Mouse (Mus musculus) midbrain, embryonic 13.5 days (tissue): ENCODE measurements around the gene Adipoq. TPM values are rescaled to one million over a fixed set of nuclear protein-coding genes. Genes with fewer than 3 reads are reported as not detected.

Experiments used
- ATAC-seq: fragments of 200-750 bp; cut with Nextera tagmentation; 2 replicates; pipeline ENCODE4 v1.8.0; 2017; ENCODE audit warnings: mild to moderate bottlenecking, moderate TSS enrichment, moderate library complexity
- H3K27ac ChIP-seq: fragments of 300-500 bp; sonication (generic); 2 replicates; pipeline ENCODE4 v1.5.1; 2015; ENCODE audit warnings: inconsistent platforms, mild to moderate bottlenecking, moderate library complexity
- H3K27me3 ChIP-seq: fragments of 300-500 bp; sonication (generic); 2 replicates; pipeline ENCODE4 v1.6.1; 2015; ENCODE audit warnings: mild to moderate bottlenecking, inconsistent platforms
- H3K36me3 ChIP-seq: fragments of 300-500 bp; sonication (generic); 2 replicates; pipeline ENCODE4 v1.6.1; 2015; ENCODE audit warnings: mild to moderate bottlenecking, inconsistent platforms
- H3K4me1 ChIP-seq: fragments of 300-500 bp; sonication (generic); replicated peaks from 2 replicates; pipeline ENCODE4 v1.6.1; 2015; ENCODE audit warnings: inconsistent platforms
- H3K4me2 ChIP-seq: fragments of 300-500 bp; sonication (generic); replicated peaks from 2 replicates; pipeline ENCODE4 v1.6.1; 2015; ENCODE audit warnings: moderate library complexity, mild to moderate bottlenecking, inconsistent platforms
- H3K4me3 ChIP-seq: fragments of 300-500 bp; sonication (generic); replicated peaks from 2 replicates; pipeline ENCODE4 v1.5.1; 2015; ENCODE audit warnings: mild to moderate bottlenecking, inconsistent platforms
- H3K9ac ChIP-seq: fragments of 300-500 bp; sonication (generic); replicated peaks from 2 replicates; pipeline ENCODE4 v1.6.1; 2015; ENCODE audit warnings: mild to moderate bottlenecking, inconsistent platforms
- H3K9me3 ChIP-seq: fragments of 300-500 bp; sonication (generic); 2 replicates; pipeline ENCODE4 v1.6.1; 2016; ENCODE audit warnings: mild to moderate bottlenecking, inconsistent platforms
- WGBS: fragments of 180-500 bp; shearing (Covaris S2); methylation state at CpG from one replicate; pipeline ENCODE4 v1.1.7; 2015; 5-methylcytosine and 5-hydroxymethylcytosine counted together
- polyA plus RNA-seq: library from polyadenylated mRNA; unstranded; fragments of >200 nt; fragmentation: Nextera tagmentation; extraction: Ambion mirVana; gene quantifications from 2 replicates; pipeline ENCODE4 v1.2.1, GENCODE M21; 2015

Adipoq gene
- polyA plus RNA-seq, 1 experiment from 2014 or later: 0.12 TPM

- ATAC-seq: no peak
- no peak overlapping the region for H3K4me3 ChIP-seq
- 91% methylated on average over 8 of the region's 8 CpGs for whole genome bisulfite sequencing
Measured at GRCm38 (mm10) chr16:23149396-23149795, 3.1 kb downstream of the Adipoq start.

DNA sequence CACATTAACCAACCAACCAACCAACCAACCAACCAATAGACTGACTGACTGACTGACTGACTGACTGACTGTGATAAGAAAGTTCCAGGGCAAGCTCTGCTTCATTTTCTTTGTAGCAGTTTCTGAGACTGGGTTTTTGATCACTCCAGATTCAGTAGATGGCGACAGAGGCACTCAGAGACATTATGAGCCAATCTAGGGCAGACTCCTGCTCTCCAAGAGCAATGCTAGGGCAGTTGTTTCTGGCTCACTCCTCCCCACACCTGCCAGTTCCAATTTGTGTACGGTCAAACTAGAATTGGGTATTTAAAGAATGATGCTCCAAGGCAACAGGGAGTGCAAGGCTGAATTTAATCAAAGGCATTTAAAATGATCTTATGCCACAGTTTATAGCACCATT, 5.1 kb downstream of the Adipoq start:
- Histone ChIP-seq H3K27ac (no peak overlapping the region), H3K36me3 (no peaks in the 10 kb centered on the region), H3K4me1 (no peaks in the 10 kb centered on the region), H3K9ac (no peak overlapping the region), H3K4me2 (no peak overlapping the region), H3K4me3 (no peak overlapping the region), H3K9me3 (no peaks in the 10 kb centered on the region), H3K27me3 (no peaks in the 10 kb centered on the region)
- ATAC-seq: no peak
- WGBS: 26% methylated on average over 2 of the region's 2 CpGs

More at GRCm38 (mm10) chr16:23149396-23149795, 3.1 kb downstream of the Adipoq start:
- Histone ChIP-seq H3K4me2 (no peak overlapping the region), H3K9ac (no peak overlapping the region), H3K9me3 (no peaks in the 10 kb centered on the region), H3K4me1 (no peaks in the 10 kb centered on the region), H3K27me3 (no peaks in the 10 kb centered on the region), H3K27ac (no peak overlapping the region), H3K36me3 (no peaks in the 10 kb centered on the region)

DNA sequence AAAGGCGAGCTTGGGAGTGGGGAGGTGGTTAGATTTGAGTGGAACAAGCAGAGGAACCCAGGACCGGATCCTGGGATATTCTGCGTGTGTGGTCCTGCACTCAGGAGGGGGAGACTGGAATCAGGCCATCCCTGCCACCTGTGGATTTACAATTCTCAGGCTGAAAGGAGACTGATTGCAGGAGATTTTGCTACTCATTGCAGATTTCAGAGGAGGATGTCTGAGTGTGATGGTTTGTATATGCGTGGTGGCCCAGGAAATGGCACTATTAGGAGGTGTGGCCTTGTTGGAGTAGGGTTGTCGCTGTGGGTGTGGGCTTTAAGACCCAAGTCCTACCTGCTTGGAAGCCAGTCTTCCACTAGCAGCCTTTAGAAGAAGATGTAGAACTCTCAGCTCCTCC, 7.9 kb downstream of the Adipoq start:
- 83% methylated on average over 5 of the region's 5 CpGs for WGBS
- no peak for ATAC-seq

DNA sequence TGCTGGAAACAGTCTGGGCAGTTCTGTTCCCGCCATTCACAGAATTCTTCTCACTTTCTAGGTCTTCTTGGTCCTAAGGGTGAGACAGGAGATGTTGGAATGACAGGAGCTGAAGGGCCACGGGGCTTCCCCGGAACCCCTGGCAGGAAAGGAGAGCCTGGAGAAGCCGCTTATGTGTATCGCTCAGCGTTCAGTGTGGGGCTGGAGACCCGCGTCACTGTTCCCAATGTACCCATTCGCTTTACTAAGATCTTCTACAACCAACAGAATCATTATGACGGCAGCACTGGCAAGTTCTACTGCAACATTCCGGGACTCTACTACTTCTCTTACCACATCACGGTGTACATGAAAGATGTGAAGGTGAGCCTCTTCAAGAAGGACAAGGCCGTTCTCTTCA, 10.7 kb downstream of the Adipoq start:
- Histone ChIP-seq H3K27ac (no peak overlapping the region), H3K4me1 (no peaks in the 10 kb centered on the region), H3K36me3 (no peaks in the 10 kb centered on the region), H3K4me2 (no peak overlapping the region), H3K27me3 (no peaks in the 10 kb centered on the region), H3K4me3 (no peak overlapping the region), H3K9ac (no peak overlapping the region), H3K9me3 (no peaks in the 10 kb centered on the region)
- ATAC-seq: no peak
- 93% methylated on average over 13 of the region's 13 CpGs for WGBS

More for the DNA sequence above, 7.9 kb downstream of the Adipoq start:
- no peaks in the 10 kb centered on the region for H3K4me1 ChIP-seq
- H3K27me3 ChIP-seq: no peaks in the 10 kb centered on the region
- H3K27ac ChIP-seq: no peak overlapping the region
- no peak overlapping the region for H3K4me3 ChIP-seq
- H3K9ac ChIP-seq: no peak overlapping the region
- no peaks in the 10 kb centered on the region for H3K36me3 ChIP-seq
- H3K9me3 ChIP-seq: no peaks in the 10 kb centered on the region
- no peak overlapping the region for H3K4me2 ChIP-seq

DNA sequence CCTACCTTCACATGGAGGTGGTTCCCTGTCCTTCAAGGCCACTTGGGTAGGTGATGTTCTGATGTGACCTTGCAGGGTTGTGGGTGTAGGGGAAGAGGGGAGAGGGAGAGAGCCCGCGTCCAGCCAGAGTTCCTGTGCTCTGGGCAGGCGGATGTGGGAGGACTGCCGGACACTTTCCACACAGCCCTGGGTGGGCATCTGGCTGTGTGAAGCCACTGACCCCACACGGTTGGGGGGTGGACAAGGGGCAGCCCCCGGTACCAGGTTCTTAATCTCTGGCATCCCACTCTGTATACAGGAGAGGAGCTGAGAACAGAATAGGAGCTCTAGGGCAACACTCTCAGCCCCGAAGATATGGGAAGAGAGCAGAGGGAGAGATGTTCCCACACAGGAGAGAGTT, 12.0 kb downstream of the Adipoq start:
- Histone ChIP-seq H3K9me3 (no peaks in the 10 kb centered on the region), H3K27me3 (no peaks in the 10 kb centered on the region), H3K36me3 (no peaks in the 10 kb centered on the region), H3K27ac (no peak overlapping the region), H3K4me2 (no peak overlapping the region), H3K4me1 (no peaks in the 10 kb centered on the region), H3K4me3 (no peak overlapping the region), H3K9ac (no peak overlapping the region)
- ATAC-seq: no peak
- 89% methylated on average over 7 of the region's 7 CpGs for WGBS

GRCm38 (mm10) chr16:23158957-23159356, 12.6 kb downstream of the Adipoq start:
- Histone ChIP-seq H3K36me3 (no peaks in the 10 kb centered on the region), H3K9me3 (no peaks in the 10 kb centered on the region), H3K9ac (no peak overlapping the region), H3K4me2 (no peak overlapping the region), H3K4me1 (no peaks in the 10 kb centered on the region), H3K27ac (no peak overlapping the region), H3K4me3 (no peak overlapping the region), H3K27me3 (no peaks in the 10 kb centered on the region)
- WGBS: 60% methylated on average over 2 of the region's 2 CpGs
- no peak for ATAC-seq

DNA sequence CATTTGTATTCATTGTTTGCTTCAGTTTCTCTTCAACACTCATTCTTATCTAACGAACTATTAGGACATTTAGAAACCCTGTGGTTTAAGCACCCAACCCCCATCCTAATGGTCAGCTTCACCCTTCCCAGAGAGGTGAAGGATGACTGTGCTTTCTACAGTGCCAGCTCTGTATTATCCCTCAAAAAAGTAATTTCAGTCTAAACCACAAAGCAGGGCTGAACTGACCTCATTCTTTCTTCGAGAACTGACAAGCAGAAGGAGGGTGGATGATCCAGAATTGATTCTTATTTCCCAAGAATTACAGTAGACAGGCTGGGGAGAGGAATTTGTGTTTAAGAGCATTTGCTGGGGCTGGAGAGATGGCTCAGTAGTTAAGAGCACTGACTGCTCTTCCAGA, 13.4 kb downstream of the Adipoq start:
- H3K4me2 ChIP-seq: no peak overlapping the region
- WGBS: 70% methylated on average over 2 of the region's 2 CpGs
- H3K4me1 ChIP-seq: no peaks in the 10 kb centered on the region
- no peak overlapping the region for H3K9ac ChIP-seq
- no peak overlapping the region for H3K4me3 ChIP-seq
- H3K27ac ChIP-seq: no peak overlapping the region
- H3K9me3 ChIP-seq: no peaks in the 10 kb centered on the region
- H3K36me3 ChIP-seq: no peaks in the 10 kb centered on the region
- no peaks in the 10 kb centered on the region for H3K27me3 ChIP-seq
- ATAC-seq: no peak

- Histone ChIP-seq H3K4me2 (no peak overlapping the region), H3K4me1 (no peaks in the 10 kb centered on the region), H3K27me3 (no peaks in the 10 kb centered on the region), H3K9ac (no peak overlapping the region), H3K27ac (no peak overlapping the region), H3K4me3 (no peak overlapping the region), H3K36me3 (no peaks in the 10 kb centered on the region), H3K9me3 (no peaks in the 10 kb centered on the region)
- no peak for ATAC-seq
- 92% methylated on average over 3 of the region's 3 CpGs for WGBS
Measured at GRCm38 (mm10) chr16:23162116-23162515, 15.8 kb downstream of the Adipoq start.

DNA sequence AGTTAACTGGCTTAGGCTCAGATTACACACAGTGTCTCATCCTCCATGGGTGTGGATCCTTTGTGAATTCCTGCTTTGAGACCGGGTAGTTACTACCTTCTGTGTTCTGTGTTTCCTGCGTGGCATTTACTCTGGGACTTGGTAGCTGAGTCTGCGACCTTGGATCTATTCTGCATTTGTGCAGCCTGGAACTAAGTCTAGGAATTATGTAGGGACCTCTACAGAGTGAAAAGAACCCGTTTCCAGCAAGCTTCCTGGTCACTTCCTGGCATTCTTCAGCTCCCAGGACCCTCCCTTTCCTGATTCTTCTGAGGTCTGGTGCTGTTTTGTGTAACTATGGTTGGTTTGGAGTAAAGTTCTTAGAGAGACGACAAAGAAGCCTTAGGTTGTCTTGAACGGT, 18.1 kb downstream of the Adipoq start:
- no peak overlapping the region for H3K4me2 ChIP-seq
- no peak overlapping the region for H3K4me3 ChIP-seq
- no peaks in the 10 kb centered on the region for H3K27me3 ChIP-seq
- no peak overlapping the region for H3K9ac ChIP-seq
- no peaks in the 10 kb centered on the region for H3K36me3 ChIP-seq
- no peaks in the 10 kb centered on the region for H3K4me1 ChIP-seq
- H3K27ac ChIP-seq: no peak overlapping the region
- WGBS: 80% methylated on average over 6 of the region's 6 CpGs
- H3K9me3 ChIP-seq: no peaks in the 10 kb centered on the region
- no peak for ATAC-seq

DNA sequence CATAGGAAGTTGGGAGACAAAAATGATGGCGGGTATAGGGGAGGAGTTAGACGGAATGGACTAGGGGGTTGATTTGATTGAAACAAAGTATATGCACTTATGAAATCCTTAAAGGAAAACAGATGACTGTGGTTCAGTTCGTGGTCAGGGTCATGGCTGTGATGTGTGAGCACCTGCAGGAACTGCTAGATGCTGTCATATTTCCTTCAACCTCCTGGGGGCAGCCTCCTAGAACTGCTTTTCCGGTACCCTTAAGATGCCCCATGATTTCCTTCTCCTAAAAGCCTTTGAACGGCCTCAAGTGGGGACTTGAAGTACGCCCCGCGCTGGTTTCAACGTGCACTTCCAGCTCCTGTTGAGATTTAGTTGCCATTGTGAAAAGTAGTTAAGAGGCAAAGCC, 19.1 kb downstream of the Adipoq start:
- Histone ChIP-seq H3K27me3 (no peaks in the 10 kb centered on the region), H3K27ac (no peak overlapping the region), H3K9me3 (no peaks in the 10 kb centered on the region), H3K4me3 (no peak overlapping the region), H3K4me2 (no peak overlapping the region), H3K4me1 (no peaks in the 10 kb centered on the region), H3K9ac (no peak overlapping the region), H3K36me3 (no peaks in the 10 kb centered on the region)
- no peak for ATAC-seq
- WGBS: 52% methylated on average over 9 of the region's 9 CpGs

DNA sequence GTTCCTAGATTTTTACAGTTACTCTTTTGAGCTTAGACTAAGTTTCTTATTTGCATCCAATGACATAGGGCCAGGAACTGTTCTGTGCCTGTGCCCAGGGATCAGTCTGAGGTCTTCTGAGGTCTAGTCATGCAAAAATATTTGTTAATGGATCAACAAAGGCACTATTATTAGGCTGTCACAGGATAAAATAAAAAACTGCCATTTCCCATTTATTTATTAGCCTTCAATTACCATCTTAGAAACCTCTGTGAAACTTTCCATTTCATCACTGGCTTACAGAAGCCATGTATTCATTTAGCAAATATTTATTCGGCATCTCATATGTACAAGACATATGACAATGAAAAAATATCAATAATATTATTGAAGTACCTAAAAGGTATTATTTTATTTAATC, 20.3 kb downstream of the Adipoq start:
- WGBS: 95% methylated on average over 1 of the region's 1 CpGs
- H3K4me1 ChIP-seq: no peaks in the 10 kb centered on the region

GRCm38 (mm10) chr16:23167079-23167478, 20.7 kb downstream of the Adipoq start:
- ATAC-seq: no peak
- no peak overlapping the region for H3K4me3 ChIP-seq
- H3K9ac ChIP-seq: no peak overlapping the region
- no peaks in the 10 kb centered on the region for H3K9me3 ChIP-seq
- no peaks in the 10 kb centered on the region for H3K36me3 ChIP-seq
- 83% methylated on average over 5 of the region's 5 CpGs for WGBS
- no peak overlapping the region for H3K4me2 ChIP-seq
- no peak overlapping the region for H3K27ac ChIP-seq
- H3K4me1 ChIP-seq: no peaks in the 10 kb centered on the region
- no peaks in the 10 kb centered on the region for H3K27me3 ChIP-seq

More for the DNA sequence above, 20.3 kb downstream of the Adipoq start:
- Histone ChIP-seq H3K27me3 (no peaks in the 10 kb centered on the region), H3K36me3 (no peaks in the 10 kb centered on the region), H3K27ac (no peak overlapping the region), H3K9me3 (no peaks in the 10 kb centered on the region), H3K9ac (no peak overlapping the region), H3K4me3 (no peak overlapping the region), H3K4me2 (no peak overlapping the region)
- no peak for ATAC-seq

DNA sequence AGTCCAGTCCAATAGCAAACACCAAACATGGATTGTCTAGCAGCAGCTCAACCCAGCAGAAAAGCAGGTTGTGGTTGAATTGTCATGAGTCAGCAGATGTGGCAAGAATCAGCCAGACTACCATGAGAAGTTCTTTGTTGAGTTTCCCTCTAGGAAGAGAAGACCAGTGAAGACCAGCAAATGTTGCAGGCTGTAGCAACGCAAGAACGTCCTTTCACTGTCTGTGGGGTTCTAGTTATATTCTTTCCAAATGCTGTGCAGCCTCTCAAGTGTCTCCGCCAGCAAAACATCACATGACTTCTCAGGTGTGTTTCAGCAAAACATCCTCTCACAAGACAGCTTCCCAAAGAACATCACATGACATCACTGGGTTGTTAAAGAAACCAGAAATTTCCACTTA, 24.5 kb downstream of the Adipoq start:
- Histone ChIP-seq H3K36me3 (no peaks in the 10 kb centered on the region), H3K9me3 (0 out of 2 replicates have a peak, but pooled peaks cover 3% of the 10 kb centered on the region), H3K9ac (no peak overlapping the region), H3K27ac (no peak overlapping the region), H3K27me3 (no peaks in the 10 kb centered on the region), H3K4me3 (no peak overlapping the region), H3K4me1 (no peaks in the 10 kb centered on the region), H3K4me2 (no peak overlapping the region)
- no peak for ATAC-seq
- 86% methylated on average over 3 of the region's 3 CpGs for whole genome bisulfite sequencing
